Mouse (Mus musculus) adrenal gland, adult (tissue): Measurements from ENCODE around the gene AI661453.
"Not testable (repeated sequence)": the region's sequence is repeated elsewhere in the genome, so short reads cannot be mapped to it uniquely, and the experiment has no call there.

Source experiments
- DNase-seq, 2 experiments: peaks; one replicate each; pipeline ENCODE4 v3.0.0; 2022 to 2023; ENCODE audit warnings: low spot score in 1 of 2; ENCODE audit not compliant: inconsistent age in 2 of 2

Gene AI661453

DNA sequence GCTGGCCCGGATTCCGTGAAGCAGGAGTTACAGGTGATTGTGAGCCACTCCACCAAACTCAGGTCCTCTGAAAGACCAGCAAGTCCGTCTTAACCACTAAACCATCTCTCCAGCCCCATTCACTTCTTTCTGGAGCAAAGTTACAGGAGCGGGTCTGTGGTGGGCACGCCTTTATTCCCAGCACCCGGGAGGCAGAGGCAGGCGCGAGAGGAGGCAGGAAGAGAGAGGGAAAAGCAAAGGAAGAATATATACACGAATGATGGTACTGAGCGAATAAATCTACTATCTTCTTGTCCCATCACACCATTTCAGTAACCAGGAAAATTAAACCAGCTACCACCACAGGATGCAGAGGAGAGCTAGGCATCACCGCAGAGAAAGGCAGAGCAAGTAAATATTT is 65.1 kb downstream of the AI661453 start:
- no peak for DNase-seq

DNA sequence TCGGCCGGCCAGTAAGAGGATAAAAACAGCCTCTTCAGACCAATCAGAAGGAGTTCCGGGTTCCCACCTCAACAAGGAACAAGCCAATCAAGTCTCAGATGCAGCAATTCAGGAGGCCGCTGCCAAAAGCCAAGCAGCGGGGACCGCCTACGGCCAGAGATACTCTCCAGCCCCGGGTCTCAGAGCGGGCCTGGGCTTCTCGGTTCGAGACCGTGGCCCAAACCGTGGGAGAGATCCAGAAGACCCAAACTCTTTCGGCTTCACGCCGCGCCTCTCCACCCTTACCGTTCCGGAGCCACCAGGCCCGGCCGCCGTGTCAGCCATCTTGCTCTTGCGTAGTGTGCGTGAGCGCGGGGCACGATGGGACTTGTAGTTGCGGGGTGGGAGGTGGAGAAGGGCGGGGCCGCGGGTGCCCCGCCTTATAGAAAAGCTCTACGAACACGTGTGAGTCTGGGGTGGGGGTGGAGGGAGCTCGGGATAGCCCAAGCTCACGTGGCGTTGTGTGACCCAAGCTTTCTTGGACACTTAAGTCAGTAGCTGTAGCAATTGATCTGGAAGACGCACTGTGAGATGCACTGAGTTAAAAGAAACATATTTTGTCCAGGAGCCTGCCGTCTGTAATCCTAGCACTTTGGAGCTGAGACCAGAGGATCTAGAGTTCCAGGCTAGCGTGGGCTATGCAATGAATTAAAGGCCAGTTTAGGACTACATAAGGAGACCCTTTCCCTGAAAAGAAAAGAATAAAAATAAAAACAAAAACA is 65.7 kb downstream of the AI661453 start, which contains the start of gene Taf8:
Gene Taf8, minus strand, starts transcription at position 347 of the 761 bp plus-strand sequence.
- DNase-seq = peak; percentile 94 to 99

DNA sequence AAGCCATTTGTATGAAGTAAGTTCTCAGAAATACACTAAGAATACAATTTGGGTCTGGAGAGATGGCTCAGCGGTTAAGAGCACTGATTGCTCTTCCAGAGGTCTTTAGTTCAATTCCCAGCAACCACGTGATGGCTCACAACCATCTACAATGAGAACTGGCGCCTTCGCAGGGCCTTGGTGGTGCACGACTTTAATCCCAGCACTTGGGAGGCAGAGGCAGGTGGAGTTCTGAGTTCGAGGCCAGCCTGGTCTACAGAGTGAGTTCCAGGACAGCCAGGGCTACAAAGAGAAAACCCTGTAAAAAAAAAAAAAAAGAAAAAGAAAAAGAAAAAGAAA is 66.3 kb downstream of the AI661453 start:
- not testable (repeated sequence) for DNase-seq

DNA sequence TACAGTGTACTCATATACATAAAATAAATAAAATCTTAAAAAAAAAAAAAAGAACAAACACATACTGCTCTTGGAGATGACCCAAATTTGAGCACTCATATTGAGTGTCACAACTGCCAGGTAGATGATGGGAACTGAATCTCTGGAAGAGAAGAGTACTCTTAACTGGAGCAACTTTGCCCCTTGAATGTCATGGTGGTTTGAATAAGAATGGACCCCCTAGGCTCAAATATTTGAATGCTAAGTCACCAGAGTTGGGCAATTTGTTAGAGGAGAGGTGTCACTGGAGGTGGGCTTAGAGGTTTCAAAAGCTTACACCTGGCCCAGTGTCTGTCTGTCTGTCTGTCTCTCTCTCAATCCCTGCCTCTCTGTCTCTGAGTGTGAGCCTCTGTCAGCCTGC is 67.3 kb downstream of the AI661453 start:
- DNase-seq = no peak

DNA sequence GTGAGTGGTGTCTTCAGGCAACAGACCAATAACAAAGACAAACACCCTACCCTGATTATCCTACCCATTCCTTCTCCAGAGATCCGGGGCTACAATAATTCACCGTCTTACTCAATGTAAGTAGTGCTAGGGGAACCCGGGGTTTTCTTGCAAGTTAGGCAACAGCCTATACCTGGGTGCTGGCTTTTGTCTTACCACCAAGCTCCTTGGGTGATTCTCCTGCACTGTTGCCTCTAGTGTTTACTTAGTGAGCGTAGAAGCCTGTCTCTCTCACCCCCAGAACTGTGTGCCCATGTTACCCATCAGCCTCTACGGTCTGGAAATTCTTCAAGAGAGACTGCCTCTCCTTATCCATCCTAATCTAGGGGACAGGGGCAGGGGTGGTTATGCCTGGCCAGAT is 67.8 kb downstream of the AI661453 start:
- no peak for DNase-seq

DNA sequence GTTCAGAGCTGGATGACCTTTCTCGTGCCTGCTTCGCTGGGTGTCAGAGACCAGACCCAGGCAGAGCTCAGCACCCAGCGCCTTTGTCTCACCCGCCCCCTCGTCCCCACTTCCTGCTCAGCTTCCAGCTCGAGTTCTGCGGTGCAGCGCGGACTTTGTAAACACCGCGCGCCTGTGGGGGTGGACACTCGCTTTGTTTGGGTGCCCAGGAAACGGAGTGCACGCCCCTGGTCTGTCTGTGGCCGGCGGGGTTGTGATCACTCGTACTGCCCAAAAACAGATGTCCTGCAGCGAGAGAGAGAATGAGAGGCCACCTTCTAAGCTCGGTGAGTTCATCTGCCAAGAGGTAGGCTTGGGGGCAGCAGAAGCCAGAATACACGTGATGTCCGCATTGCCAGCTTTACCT is 68.5 kb downstream of the AI661453 start, which contains the start of gene Ccnd3:
Gene Ccnd3, plus strand, starts transcription at position 111 of the 406 bp plus-strand sequence.
- peak; percentile 83 to 92 for DNase-seq

DNA sequence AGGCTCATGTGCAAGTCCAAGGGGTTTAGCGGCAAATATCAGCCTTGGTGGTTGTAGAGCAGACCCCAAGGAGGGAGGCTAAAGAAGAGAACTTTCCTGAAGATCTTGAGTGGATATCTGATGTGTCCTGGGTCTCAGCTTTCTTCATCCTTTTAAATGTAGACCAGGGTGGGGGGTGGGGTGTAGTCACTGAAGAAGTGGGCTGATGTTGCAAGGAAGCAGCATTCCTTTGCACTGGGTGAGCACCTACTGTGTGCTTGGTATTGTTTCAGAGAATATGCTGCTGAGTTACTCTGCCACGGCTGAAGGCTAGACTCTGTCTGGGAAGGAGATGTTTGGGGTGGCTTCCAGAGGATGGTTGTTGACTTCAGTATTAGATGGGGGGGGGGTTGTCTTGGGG is 69.2 kb downstream of the AI661453 start:
- DNase-seq = no peak

DNA sequence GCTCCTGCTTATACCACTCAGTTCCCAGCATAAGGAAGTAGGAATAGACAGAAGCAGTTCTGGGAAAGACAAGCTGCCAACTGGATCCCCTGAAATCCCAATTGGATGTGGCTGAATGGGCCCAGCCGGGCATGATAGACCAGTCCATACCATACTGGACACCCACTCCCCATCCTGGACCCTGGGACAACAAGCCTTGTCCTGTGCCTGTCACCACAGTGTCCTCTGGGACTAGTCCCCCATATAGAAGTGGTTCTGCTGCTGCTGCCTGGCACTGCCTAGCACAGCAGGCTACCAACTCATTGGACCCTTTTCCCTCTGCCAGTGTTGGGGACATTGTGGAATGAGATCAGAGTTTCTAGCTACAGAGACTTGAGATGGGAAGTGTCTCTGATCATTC is 69.6 kb downstream of the AI661453 start:
- peak; percentile 32 to 58 for DNase-seq

DNA sequence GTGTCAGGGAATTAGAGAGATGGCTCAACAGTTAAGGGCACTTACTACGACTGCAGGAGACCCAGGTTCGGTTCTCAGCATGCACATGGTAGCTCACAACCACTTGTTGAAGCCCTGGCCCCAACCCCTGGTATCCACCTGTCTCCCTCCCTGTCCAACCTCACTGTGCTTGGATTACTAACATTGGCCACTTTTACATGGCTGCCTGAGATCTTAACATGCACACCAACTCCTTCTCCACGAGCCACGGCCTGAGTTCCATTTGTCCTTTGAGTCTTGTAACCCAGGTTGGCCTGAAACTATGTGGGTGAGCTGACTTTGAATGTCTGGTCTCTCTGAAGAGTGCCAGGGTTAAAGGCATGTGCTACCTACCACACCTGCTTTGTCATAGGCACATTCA is 70.3 kb downstream of the AI661453 start:
- peak; percentile 20 to 54 for DNase-seq

DNA sequence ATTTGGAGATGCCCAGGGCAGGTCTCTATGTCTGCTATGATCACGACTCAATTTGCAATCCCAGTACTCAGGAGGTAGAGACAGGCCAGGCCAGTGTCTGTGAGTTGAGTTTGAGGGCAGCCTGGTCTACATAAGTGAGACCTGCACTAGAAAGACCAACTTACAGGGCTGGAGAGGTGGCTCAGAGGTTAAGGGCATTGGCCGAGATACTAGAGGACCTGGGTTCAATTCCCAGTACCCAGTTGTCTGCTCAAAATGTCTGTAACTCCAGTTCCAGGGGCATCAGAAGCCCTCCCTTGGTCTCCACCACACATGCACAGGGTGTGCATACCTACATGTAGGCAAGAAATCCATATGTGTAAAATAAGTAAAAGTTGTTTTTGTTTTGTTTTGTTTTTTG is 71.1 kb downstream of the AI661453 start:
- peak in 1 of 2 experiments; percentile 17 for DNase-seq

DNA sequence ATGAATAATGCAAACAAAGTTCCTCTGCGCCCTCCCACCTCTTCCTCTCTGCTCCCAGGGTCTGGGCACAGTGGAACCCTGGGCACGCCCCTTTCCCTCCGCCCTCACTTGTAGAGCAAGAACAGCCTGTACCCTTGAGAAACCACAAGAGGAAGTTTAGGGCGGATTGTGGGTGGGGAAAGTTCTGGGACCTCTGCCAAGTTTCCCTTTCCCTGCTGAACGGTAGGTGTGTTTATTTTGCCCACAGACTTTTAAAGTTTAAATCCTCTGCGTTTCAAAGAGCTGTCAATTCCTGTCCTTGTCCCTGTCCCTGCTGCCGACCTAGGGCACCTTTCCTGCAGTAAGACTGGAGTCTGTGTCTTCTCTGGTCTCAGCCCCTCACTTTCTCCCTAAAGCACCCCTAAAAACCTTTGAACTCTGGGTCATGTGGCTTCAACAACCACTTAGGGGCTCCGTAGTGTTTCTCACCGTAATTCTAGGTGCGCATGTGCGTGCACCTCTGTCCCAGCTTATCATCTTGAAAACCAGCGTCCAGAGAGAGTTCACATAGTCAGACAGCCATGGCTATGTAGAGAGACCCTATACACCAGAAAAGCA is 71.7 kb downstream of the AI661453 start:
- peak; percentile 96 to 99 for DNase-seq

DNA sequence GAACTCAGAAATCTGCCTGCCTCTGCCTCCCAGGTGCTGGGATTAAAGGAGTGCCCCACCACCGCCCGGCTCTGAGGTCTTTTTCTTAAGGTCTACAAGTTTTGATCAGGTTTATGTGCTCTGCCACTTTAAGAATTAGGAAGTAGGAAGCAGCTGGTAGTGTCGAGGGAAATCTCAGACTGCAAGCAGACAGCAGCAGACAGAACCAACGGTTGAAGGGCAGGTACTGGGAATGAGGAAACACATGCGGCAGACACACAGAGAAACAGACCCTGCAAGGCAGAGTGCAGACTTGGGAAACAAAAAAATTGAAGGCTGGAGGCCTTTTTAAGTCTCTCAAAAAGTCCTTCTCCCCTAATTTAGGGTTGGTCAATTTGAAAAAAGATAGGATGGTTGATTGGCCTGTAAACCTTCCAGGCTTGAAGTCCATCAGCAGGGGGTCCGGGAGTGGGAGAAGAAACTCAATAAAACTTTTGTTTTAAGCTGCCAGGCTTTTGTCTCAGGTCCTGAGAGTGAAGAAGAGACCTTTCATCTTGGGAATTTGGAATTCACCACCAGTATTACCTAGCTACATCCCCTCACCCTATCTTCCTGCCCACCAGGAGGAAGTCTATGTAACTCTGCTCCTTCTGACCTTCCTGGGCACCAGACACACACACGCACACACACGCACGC is 72.8 kb downstream of the AI661453 start:
- DNase-seq = peak; percentile 21 to 66

DNA sequence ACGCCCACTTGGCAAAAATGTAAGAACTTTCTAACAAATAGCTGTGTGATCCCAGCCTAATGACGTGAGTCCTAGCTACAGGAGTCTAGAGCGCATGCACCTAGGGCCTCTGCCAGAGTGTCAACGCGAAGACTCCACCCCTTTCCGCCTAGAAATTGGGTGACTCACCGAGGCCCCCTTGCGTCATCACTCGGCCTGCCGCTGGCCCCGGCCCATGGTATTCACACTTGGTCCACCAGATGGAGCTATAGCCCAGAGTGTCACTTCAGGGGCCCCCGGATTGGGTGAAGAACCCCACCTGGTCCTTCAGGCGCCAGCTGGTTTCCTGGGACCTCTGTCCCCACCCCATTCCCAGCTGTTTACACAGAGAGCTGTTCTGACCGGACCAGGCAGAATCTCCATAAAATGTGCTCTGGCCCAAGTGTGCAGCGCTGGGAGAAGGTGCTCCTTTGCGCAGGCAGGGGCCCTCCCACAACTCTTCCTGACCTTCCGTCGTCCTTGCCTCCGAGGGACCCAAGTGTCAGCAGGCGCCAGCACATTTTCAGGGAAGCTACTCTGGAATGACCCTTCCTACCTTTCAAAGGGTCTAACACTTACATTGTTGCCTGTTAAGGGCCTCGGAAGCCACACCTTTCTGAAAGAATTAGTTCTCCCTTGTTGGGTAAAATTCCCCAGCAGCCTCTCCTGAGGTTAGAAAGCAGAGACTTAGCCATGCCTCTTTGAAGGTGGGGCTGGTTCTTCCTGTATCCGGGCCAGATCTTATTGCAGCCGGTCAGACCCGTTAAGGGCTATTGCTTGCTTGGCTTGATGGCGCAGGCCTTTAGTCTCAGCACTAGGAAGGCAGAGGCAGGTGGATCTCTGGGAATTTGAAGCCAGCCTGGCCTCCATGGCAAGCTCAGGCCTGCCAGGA is 75.0 kb downstream of the AI661453 start:
- peak; percentile 99 to 100 for DNase-seq

DNA sequence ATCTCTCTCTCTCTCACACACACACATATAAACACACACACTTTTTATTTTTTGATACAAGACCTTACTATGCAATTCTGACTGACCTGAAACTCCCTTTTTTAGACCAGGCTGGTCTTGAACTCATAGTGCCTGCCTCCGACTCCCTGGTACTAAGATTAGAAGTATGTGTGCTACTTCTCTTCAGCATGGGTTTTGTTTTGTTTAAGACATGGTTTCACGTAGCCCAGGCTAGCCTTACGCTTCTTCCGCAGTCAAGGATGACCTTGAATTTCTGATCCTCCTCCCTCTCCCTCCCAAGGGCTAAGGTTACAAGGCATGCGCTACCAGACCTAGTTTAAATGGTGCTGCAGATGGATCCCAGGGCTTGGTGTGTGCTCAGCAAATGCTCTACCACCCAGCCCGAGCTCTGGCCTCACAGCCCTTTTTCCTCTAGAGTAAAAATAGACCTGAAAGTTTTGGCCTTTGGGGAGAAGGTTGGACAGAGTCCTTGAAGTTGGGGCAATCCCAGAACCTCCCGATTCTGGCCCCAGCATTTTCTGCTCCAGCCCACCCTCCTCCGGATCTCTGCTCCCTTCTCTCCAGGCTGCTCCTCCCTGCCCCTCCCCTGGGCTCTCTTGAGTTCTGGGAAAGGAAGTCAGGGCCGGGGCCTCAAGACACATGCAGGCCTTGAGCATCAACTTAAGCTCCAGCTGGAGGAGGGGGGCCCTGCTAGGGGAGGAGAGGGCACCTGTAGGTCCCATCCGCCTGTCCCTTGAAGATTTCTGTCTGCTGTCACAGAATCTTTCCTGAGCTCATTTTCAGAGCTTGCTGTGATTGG is 76.8 kb downstream of the AI661453 start:
- DNase-seq = peak; percentile 44 to 71

DNA sequence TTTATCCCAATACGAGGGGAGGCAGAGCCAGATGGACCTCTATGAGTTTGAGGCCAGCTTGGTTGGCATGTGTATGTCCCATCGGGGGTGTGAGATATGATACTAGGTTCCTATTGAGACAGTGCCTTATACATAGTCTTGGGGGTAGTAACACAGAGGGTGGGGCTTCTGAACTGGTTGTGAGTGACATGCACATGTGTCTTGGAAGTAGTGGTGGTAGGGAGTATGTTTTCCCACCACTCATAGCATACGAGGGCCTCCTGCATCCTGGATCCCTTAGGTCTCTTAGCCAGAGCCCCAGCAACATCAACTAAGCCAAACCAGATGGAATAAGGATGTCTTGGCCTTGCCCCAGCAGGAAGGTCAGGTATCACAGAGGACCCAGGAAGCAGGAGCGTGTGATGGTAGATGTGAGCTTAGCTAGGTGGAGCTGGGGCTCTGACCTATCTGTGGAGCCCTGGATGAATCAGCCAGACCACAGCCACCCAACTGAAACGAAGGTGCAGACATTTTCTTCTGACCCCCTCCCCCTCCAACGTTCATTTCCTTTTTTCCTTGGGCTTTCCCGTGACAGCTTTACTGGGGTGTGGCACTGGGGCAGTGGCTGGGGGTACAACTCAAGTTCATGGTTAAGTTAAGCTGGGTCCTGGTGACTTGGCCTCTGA is 78.9 kb downstream of the AI661453 start:
- no peak for DNase-seq

DNA sequence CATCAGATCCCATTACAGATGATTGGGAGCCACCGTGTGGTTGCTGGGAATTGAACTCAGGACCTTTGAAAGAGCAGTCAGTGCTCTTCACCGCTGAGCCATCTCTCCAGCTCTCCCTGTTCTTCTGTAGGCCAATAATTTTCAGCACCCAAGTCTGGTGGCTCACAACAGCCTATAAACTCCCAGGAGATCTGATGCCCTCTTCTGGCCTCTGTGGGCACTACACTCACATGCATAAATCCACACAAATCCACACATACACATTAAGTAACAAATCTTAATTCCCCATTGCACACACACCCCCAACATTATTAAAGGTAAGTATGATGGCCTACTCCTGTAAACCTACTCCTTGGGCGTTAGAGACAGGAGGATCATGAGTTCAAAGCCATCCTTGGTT is 79.8 kb downstream of the AI661453 start:
- DNase-seq = no peak

DNA sequence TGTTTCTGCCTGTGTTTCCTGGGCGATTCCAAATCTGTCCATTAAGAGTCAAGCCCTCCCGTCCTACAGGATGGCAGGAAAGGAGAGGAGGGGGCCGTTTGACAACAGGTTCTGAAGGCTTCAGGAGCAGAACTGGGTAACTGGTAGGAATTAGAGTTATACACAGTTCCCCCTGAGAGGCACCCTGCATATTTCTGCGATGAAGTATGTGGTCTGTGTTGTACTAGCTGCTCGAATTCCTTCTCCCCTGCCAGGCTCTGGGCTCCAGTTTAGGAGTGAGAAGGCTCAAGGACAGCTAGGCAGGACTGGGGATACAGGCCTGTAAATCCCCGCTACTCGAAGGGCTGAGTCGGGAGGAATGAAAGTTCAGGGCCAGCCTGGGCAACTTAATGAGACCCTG is 81.8 kb downstream of the AI661453 start:
- peak; percentile 80 to 84 for DNase-seq
